Mouse (Mus musculus) left cerebral cortex, adult 18-20 months (tissue): ENCODE results near the gene Tmem192. TPM values are rescaled to one million over a fixed set of nuclear protein-coding genes. Genes with fewer than 3 reads are reported as not detected.
"Not testable (repeated sequence)": the region's sequence is repeated elsewhere in the genome, so short reads cannot be mapped to it uniquely, and the experiment has no call there.

Experiments
- DNase-seq, 2 experiments: peaks; one replicate each; pipeline ENCODE4 v3.0.0; 2021 to 2022; ENCODE audit warnings: low spot score in 2 of 2, mixed read lengths in 1 of 2
- total RNA-seq, 2 experiments: library from RNA; stranded (reverse); gene quantifications; 2 replicates each; pipeline ENCODE4 v1.2.3; 2021

Tmem192 gene
- total RNA-seq, 2 experiments from 2014 or later = 24.8 to 30.9 TPM

- DNase-seq = no peak
Measured at GRCm38 (mm10) chr8:64959025-64959424, 12.0 kb downstream of the Tmem192 start.

GRCm38 (mm10) chr8:64962836-64963235 is 15.9 kb downstream of the Tmem192 start:
- DNase-seq = no peak

GRCm38 (mm10) chr8:64983150-64983897 is 36.3 kb downstream of the Tmem192 start:
- no peak for DNase-seq

GRCm38 (mm10) chr8:64987731-64988130 is 40.7 kb downstream of the Tmem192 start, which contains the start of gene Trim75:
Gene Trim75 (minus strand): TSS chr8:64987831.
- DNase-seq = no peak

- DNase-seq = no peak
Measured at GRCm38 (mm10) chr8:64998806-64999365, 51.9 kb downstream of the Tmem192 start.

- DNase-seq = not testable (repeated sequence)
Measured at GRCm38 (mm10) chr8:65007616-65008015, 60.6 kb downstream of the Tmem192 start.

- no peak for DNase-seq
Measured at GRCm38 (mm10) chr8:65018423-65018822, 71.4 kb downstream of the Tmem192 start, which contains the start of the genes Trim61 and Trim60. Gene Trim61 (minus strand): TSS chr8:65018523. Gene Trim60 (minus strand): TSS chr8:65018584.

Other genes starting within 250 kb of the Tmem192 start
- gene Msmo1, start 213.4 kb upstream of the Tmem192 start, total RNA-seq = 100 to 1,000 TPM in 1 of 2 experiments, 10 to 100 TPM in 1; 93.9 to 121 TPM
- gene Klhl2, start 97.2 kb upstream of the Tmem192 start, total RNA-seq = 100 to 1,000 TPM; 157 to 168 TPM
- gene Trim75, start 40.6 kb downstream of the Tmem192 start, total RNA-seq = not detected
- not detected for gene Trim61, start 71.3 kb downstream of the Tmem192 start, total RNA-seq
- not detected for gene Trim60, start 71.4 kb downstream of the Tmem192 start, total RNA-seq
- not detected for gene Apela, start 90.2 kb downstream of the Tmem192 start, total RNA-seq
- not detected for gene Gm10663, start 127.8 kb downstream of the Tmem192 start, total RNA-seq
- not detected for gene BC030870, start 182.4 kb downstream of the Tmem192 start, total RNA-seq